Mouse (Mus musculus): ENCODE data around the gene Txnrd2.

The Txnrd2 gene

GRCm38 (mm10) chr16:18426215-18426791 lies at the start of gene Txnrd2:
TSS of gene Txnrd2 (plus strand) at chr16:18426384.
- DNase-seq, result peak; percentile 84 to 88

- no peak for DNase-seq
Measured at GRCm38 (mm10) chr16:18377203-18377602, 49.0 kb upstream of the Txnrd2 start.

GRCm38 (mm10) chr16:18378489-18378888 lies 47.7 kb upstream of the Txnrd2 start:
- DNase-seq, result no peak

GRCm38 (mm10) chr16:18379338-18380001 lies 46.7 kb upstream of the Txnrd2 start:
- DNase-seq, result no peak

GRCm38 (mm10) chr16:18380495-18381063 lies 45.6 kb upstream of the Txnrd2 start:
- no peak for DNase-seq

- DNase-seq, result no peak
Measured at GRCm38 (mm10) chr16:18381621-18382258, 44.4 kb upstream of the Txnrd2 start.

GRCm38 (mm10) chr16:18383045-18383726 lies 43.0 kb upstream of the Txnrd2 start:
- peak in 1 of 2 experiments; percentile 34 for DNase-seq

- DNase-seq, result peak in 1 of 2 experiments; percentile 28
Measured at GRCm38 (mm10) chr16:18383756-18384155, 42.4 kb upstream of the Txnrd2 start.

GRCm38 (mm10) chr16:18384211-18384610 lies 42.0 kb upstream of the Txnrd2 start:
- DNase-seq, result no peak

- no peak for DNase-seq
Measured at GRCm38 (mm10) chr16:18384659-18385058, 41.5 kb upstream of the Txnrd2 start.

- DNase-seq, result no peak
Measured at GRCm38 (mm10) chr16:18385411-18385810, 40.8 kb upstream of the Txnrd2 start.

GRCm38 (mm10) chr16:18386451-18386850 lies 39.7 kb upstream of the Txnrd2 start:
- DNase-seq, result peak in 1 of 2 experiments; percentile 25

- no peak for DNase-seq
Measured at GRCm38 (mm10) chr16:18386972-18387371, 39.2 kb upstream of the Txnrd2 start.

GRCm38 (mm10) chr16:18387704-18388582 lies 38.2 kb upstream of the Txnrd2 start:
- no peak for DNase-seq

GRCm38 (mm10) chr16:18388583-18389435 lies 37.4 kb upstream of the Txnrd2 start:
- DNase-seq, result peak in 1 of 2 experiments; percentile 2

- DNase-seq, result no peak
Measured at GRCm38 (mm10) chr16:18390399-18390798, 35.8 kb upstream of the Txnrd2 start.

GRCm38 (mm10) chr16:18391127-18391526 lies 35.1 kb upstream of the Txnrd2 start:
- DNase-seq, result no peak

GRCm38 (mm10) chr16:18391728-18392127 lies 34.5 kb upstream of the Txnrd2 start:
- no peak for DNase-seq

- peak; percentile 91 to 94 for DNase-seq
Measured at GRCm38 (mm10) chr16:18392469-18393426, 33.4 kb upstream of the Txnrd2 start.

GRCm38 (mm10) chr16:18393595-18393994 lies 32.6 kb upstream of the Txnrd2 start:
- DNase-seq, result no peak
